Mouse (Mus musculus): ENCODE measurements around the gene Card10. TPM values are rescaled to one million over a fixed set of nuclear protein-coding genes. Genes with fewer than 3 reads are reported as not detected.

The Card10 gene
- polyA plus RNA-seq (2012) = 3.6 and 4.3 TPM in 2 replicates

GRCm38 (mm10) chr15:78802776-78803391 is at the start of gene Card10:
TSS of gene Card10 (minus strand) at chr15:78803042.

GRCm38 (mm10) chr15:78842371-78843163 is 39.7 kb upstream of the Card10 start, which contains the start of gene Cdc42ep1:
TSS of gene Cdc42ep1 (plus strand) at chr15:78842624.

GRCm38 (mm10) chr15:78773290-78773729 is 29.5 kb downstream of the Card10 start, which contains the start of gene Mfng:
TSS of gene Mfng (minus strand) at chr15:78773475.

Other genes starting within 250 kb of the Card10 start
- 508 and 626 TPM in 2 replicates for gene Rac2, start 230.3 kb downstream of the Card10 start, polyA plus RNA-seq (2012)
- 45.0 and 49.8 TPM in 2 replicates for gene Cyth4, start 206.0 kb downstream of the Card10 start, polyA plus RNA-seq (2012)
- gene Elfn2, start 84.3 kb downstream of the Card10 start, polyA plus RNA-seq (2012) = 0.25 and 0.34 TPM in 2 replicates
- 63.8 and 73.5 TPM in 2 replicates for gene Mfng, start 29.6 kb downstream of the Card10 start, polyA plus RNA-seq (2012)
- gene Cdc42ep1, start 39.6 kb upstream of the Card10 start, polyA plus RNA-seq (2012) = 0.15 and 0.17 TPM in 2 replicates
- 0.30 TPM in 1 of 2 replicates, not detected in the other for gene Lgals2, start 52.5 kb upstream of the Card10 start, polyA plus RNA-seq (2012)
- gene Gga1, start 74.1 kb upstream of the Card10 start, polyA plus RNA-seq (2012) = 219 and 234 TPM in 2 replicates
- gene Gm49510, start 96.6 kb upstream of the Card10 start, polyA plus RNA-seq (2012) = 5.5 and 6.5 TPM in 2 replicates
- gene Sh3bp1, start 96.7 kb upstream of the Card10 start, polyA plus RNA-seq (2012) = 748 and 820 TPM in 2 replicates
- 16.3 and 17.7 TPM in 2 replicates for gene Pdxp, start 110.9 kb upstream of the Card10 start, polyA plus RNA-seq (2012)
- 593 and 813 TPM in 2 replicates for gene Lgals1, start 123.7 kb upstream of the Card10 start, polyA plus RNA-seq (2012)
- gene Nol12, start 131.9 kb upstream of the Card10 start, polyA plus RNA-seq (2012) = 19.1 and 19.8 TPM in 2 replicates
- gene Triobp, start 144.7 kb upstream of the Card10 start, polyA plus RNA-seq (2012) = 103 and 106 TPM in 2 replicates
- gene H1f0, start 225.4 kb upstream of the Card10 start, polyA plus RNA-seq (2012) = 73.7 and 99.6 TPM in 2 replicates
- gene Galr3, start 238.8 kb upstream of the Card10 start, polyA plus RNA-seq (2012) = 3.5 and 4.6 TPM in 2 replicates

Data from megakaryocyte-erythroid progenitor cell, adult 5 weeks (primary cell).